Mouse (Mus musculus): ENCODE data around the gene Gm7168.

DNA sequence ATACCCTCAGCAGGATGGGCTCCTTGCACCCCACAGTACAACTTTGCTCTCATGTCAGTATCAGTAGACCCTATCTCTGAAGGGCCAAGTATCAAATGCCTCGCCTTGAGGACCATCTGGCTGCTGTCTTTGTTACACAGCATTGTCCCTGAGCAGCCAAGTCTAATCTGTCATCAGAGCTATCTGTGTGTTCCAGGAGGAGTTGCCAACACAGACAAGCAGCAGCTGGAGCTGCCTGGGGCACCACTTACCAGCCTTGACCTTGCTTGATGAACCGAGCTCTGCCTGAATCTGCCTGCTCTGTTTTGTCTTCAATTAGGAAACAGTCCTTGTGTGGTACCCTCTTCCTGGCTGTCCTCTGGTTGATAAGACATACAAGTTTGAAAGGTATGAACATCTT lies 24.8 kb upstream of the Gm7168 start:
- TF ChIP-seq CTCF (IDR thresholded peaks at IDR 0.05; ENCODE audit: low read depth) (no peak), EP300 (optimal IDR thresholded peaks at IDR 0.05) (no peak)

Measured in stomach, postnatal 0 days (tissue).